Mouse (Mus musculus): ENCODE measurements at regions not wholly inside any gene's neighbourhood (a gene's known extent, or its start where the extent isn't known, plus 50 kb on each side); places are given as distances from the start of the nearest gene placed in this dataset.

- TF ChIP-seq CTCF (IDR thresholded peaks at IDR 0.05; ENCODE audit: insufficient read depth, low read depth, low read length) (no peak), POLR2A (IDR thresholded peaks at IDR 0.05; ENCODE audit: insufficient read depth, low read depth, low read length) (no peak)
Measured at GRCm38 (mm10) chr19:14957727-14958126, 359.9 kb upstream of the Tle4 start.
